Mouse (Mus musculus): ENCODE data around the gene Cyb5d2. TPM values are rescaled to one million over a fixed set of nuclear protein-coding genes. Genes with fewer than 3 reads are reported as not detected.

Gene Cyb5d2
- polyA plus RNA-seq, 1 experiment from 2014 or later: 6.6 TPM

DNA sequence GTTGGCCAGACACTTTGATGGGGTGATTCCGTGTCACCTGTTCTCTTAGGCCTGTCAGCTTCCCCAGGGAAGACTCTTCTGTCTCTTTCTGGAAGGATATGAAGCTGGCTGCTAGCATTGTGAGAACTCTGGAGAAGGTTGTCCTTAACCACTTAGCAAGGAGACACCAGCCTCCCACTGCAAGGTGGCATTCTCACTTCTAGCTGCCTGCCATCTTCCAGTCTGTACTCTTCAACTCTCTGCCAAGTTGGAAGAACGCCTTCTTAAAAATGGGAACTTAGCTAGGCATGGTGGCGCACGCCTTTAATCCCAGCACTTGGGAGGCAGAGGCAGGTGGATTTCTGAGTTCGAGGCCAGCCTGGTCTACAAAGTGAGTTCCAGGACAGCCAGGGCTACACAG is 17.7 kb upstream of the Cyb5d2 start:
- Histone ChIP-seq H3K4me1 (replicated peaks; ENCODE audit: control insufficient read depth, insufficient read depth, low read length) (no peaks in the 10 kb centered on the region), H3K27me3 (ENCODE audit: control insufficient read depth, insufficient read depth, low read depth, low read length) (no peaks in the 10 kb centered on the region), H3K4me3 (ENCODE audit: low read length) (no peak overlapping the region), H3K36me3 (ENCODE audit: control insufficient read depth, insufficient read depth, low read length) (no peaks in the 10 kb centered on the region), H3K4me2 (ENCODE audit: low read depth, low read length) (no peak overlapping the region), H3K9ac (ENCODE audit: low read length) (no peak overlapping the region), H3K9me3 (ENCODE audit: control insufficient read depth, low read length) (no peaks in the 10 kb centered on the region), H3K27ac (ENCODE audit: low read length) (no peak overlapping the region)
- no peak for ATAC-seq (ENCODE audit: low read depth)
- 88% methylated on average over 5 of the region's 5 CpGs for WGBS

DNA sequence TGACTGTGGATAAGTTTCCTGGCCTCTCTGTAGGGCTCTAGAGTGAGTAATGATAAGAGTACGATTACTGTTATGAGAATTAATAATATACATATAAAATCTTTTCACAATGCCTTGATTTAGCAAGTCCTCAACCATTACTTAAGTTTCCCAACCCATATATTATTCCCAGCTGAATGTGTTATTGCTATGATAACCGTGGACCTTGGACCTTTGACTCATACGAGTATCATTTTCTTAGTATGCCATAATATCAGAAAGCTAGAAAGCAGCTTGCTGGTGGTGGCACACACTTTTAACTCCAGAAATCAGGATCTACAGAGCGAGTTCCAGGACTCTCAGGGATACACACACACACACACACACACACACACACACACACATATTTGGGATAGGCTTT is 12.1 kb upstream of the Cyb5d2 start:
- Histone ChIP-seq H3K27ac (ENCODE audit: low read length) (no peak overlapping the region), H3K4me2 (ENCODE audit: low read depth, low read length) (no peak overlapping the region), H3K9ac (ENCODE audit: low read length) (no peak overlapping the region), H3K4me1 (replicated peaks; ENCODE audit: control insufficient read depth, insufficient read depth, low read length) (peaks cover 7% of the 10 kb centered on the region), H3K27me3 (ENCODE audit: control insufficient read depth, insufficient read depth, low read depth, low read length) (no peaks in the 10 kb centered on the region), H3K9me3 (ENCODE audit: control insufficient read depth, low read length) (no peaks in the 10 kb centered on the region), H3K36me3 (ENCODE audit: control insufficient read depth, insufficient read depth, low read length) (no peaks in the 10 kb centered on the region), H3K4me3 (ENCODE audit: low read length) (no peak overlapping the region)
- ATAC-seq (ENCODE audit: low read depth): no peak
- WGBS: 61% methylated on average over 4 of the region's 4 CpGs

DNA sequence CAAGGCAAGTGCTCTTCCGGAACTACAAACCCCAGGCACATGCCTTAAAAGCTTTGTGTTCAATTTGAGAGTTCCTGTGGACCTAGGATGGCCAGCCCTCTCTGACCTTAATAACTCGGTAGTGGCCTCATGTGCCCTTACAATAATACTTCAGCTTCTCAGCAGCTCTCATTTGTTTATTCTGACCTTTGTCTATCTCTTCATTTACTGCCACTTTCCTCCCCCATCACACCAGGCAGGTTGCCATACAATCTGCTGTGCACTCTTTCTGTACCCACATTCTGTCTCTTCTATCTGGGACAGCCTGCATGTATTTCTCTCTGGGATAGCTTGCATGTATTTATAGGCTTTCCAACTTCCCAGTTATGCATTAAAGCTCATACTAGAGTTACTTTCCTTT is 10.6 kb upstream of the Cyb5d2 start:
- H3K9ac ChIP-seq (ENCODE audit: low read length): no peak overlapping the region
- no peaks in the 10 kb centered on the region for H3K27me3 ChIP-seq (ENCODE audit: control insufficient read depth, insufficient read depth, low read depth, low read length)
- no peak overlapping the region for H3K27ac ChIP-seq (ENCODE audit: low read length)
- no peaks in the 10 kb centered on the region for H3K36me3 ChIP-seq (ENCODE audit: control insufficient read depth, insufficient read depth, low read length)
- H3K4me1 ChIP-seq (replicated peaks; ENCODE audit: control insufficient read depth, insufficient read depth, low read length): peaks cover 9% of the 10 kb centered on the region
- WGBS: 53% methylated on average over 2 of the region's 2 CpGs
- no peak overlapping the region for H3K4me3 ChIP-seq (ENCODE audit: low read length)
- no peak overlapping the region for H3K4me2 ChIP-seq (ENCODE audit: low read depth, low read length)
- ATAC-seq (ENCODE audit: low read depth): no peak
- no peaks in the 10 kb centered on the region for H3K9me3 ChIP-seq (ENCODE audit: control insufficient read depth, low read length)

DNA sequence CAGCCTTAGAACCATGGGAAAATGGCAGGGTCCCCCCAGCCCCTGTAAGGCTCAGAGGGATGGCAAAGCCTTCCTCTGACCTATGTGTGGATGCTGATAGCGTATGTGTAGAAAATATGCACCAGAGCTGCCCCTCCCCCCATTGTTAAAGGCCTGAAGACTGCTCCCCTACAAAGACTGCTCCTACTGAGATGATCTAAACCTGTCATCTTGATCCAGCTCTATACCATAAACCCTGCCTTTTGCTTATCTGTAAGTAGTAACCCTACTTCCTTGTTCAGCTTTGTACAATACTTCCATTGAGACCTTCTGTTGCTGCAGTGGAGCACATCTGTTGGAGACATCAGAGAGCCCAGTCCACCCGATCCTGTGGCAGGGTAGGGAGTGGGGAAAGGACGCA is 9.3 kb upstream of the Cyb5d2 start:
- WGBS: 92% methylated on average over 3 of the region's 3 CpGs
- peaks cover 9% of the 10 kb centered on the region for H3K4me1 ChIP-seq (replicated peaks; ENCODE audit: control insufficient read depth, insufficient read depth, low read length)
- ATAC-seq (ENCODE audit: low read depth): no peak

DNA sequence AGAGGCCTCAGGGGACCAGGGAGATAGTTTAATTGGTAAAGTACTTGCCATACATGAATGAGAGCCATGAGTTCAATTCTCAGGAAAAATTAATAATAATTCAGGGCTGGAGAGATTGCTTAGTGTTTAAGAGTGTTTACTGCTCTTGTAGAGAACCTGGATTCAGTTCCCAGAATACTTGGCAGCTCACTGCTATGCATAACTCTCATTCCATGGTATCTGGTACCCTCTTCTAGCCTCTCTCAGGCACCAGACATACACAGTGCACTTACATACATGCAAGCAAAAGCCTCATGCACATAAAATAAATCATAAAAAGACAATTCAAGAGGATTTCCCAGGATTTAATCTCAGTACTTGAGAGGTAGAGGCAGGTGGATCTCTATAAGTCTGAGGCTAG is 8.6 kb upstream of the Cyb5d2 start:
- H3K9ac ChIP-seq (ENCODE audit: low read length): no peak overlapping the region
- H3K27ac ChIP-seq (ENCODE audit: low read length): no peak overlapping the region
- H3K4me2 ChIP-seq (ENCODE audit: low read depth, low read length): no peak overlapping the region
- H3K4me3 ChIP-seq (ENCODE audit: low read length): no peak overlapping the region
- no peaks in the 10 kb centered on the region for H3K9me3 ChIP-seq (ENCODE audit: control insufficient read depth, low read length)
- no peak for ATAC-seq (ENCODE audit: low read depth)
- H3K4me1 ChIP-seq (replicated peaks; ENCODE audit: control insufficient read depth, insufficient read depth, low read length): peaks cover 9% of the 10 kb centered on the region
- H3K36me3 ChIP-seq (ENCODE audit: control insufficient read depth, insufficient read depth, low read length): no peaks in the 10 kb centered on the region
- H3K27me3 ChIP-seq (ENCODE audit: control insufficient read depth, insufficient read depth, low read depth, low read length): no peaks in the 10 kb centered on the region

More for the DNA sequence above, 9.3 kb upstream of the Cyb5d2 start:
- Histone ChIP-seq H3K9me3 (ENCODE audit: control insufficient read depth, low read length) (no peaks in the 10 kb centered on the region), H3K27me3 (ENCODE audit: control insufficient read depth, insufficient read depth, low read depth, low read length) (no peaks in the 10 kb centered on the region), H3K36me3 (ENCODE audit: control insufficient read depth, insufficient read depth, low read length) (no peaks in the 10 kb centered on the region), H3K4me2 (ENCODE audit: low read depth, low read length) (no peak overlapping the region), H3K9ac (ENCODE audit: low read length) (no peak overlapping the region), H3K4me3 (ENCODE audit: low read length) (no peak overlapping the region), H3K27ac (ENCODE audit: low read length) (no peak overlapping the region)

DNA sequence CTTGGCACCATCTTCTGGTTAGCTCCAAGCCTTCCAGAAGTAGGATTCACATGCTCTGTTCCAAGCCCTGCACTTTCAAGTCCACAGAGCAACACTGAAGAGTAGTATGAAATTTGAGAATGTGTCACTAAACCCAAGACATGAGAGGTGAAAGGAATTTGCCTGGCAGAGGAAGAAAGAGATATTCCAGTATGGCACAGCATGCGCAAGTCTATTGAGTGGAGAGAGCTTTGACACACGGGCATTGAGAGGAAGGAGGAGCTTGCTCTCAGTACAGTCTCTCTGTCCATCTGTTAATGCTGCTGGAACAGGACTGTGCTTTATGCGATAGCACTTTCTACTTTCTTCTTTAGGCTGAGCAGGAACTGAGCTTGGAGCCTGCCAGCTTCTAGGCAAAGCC is 7.1 kb upstream of the Cyb5d2 start:
- Histone ChIP-seq H3K27me3 (ENCODE audit: control insufficient read depth, insufficient read depth, low read depth, low read length) (no peaks in the 10 kb centered on the region), H3K9me3 (ENCODE audit: control insufficient read depth, low read length) (no peaks in the 10 kb centered on the region), H3K36me3 (ENCODE audit: control insufficient read depth, insufficient read depth, low read length) (no peaks in the 10 kb centered on the region), H3K27ac (ENCODE audit: low read length) (peak overlapping the region; percentile 5; the same call in 1 of the 2 replicates), H3K4me2 (ENCODE audit: low read depth, low read length) (no peak overlapping the region), H3K4me3 (ENCODE audit: low read length) (no peak overlapping the region), H3K4me1 (replicated peaks; ENCODE audit: control insufficient read depth, insufficient read depth, low read length) (peaks cover 7% of the 10 kb centered on the region), H3K9ac (ENCODE audit: low read length) (no peak overlapping the region)
- ATAC-seq (ENCODE audit: low read depth): peak; percentile 70
- WGBS: 32% methylated on average over 3 of the region's 3 CpGs

DNA sequence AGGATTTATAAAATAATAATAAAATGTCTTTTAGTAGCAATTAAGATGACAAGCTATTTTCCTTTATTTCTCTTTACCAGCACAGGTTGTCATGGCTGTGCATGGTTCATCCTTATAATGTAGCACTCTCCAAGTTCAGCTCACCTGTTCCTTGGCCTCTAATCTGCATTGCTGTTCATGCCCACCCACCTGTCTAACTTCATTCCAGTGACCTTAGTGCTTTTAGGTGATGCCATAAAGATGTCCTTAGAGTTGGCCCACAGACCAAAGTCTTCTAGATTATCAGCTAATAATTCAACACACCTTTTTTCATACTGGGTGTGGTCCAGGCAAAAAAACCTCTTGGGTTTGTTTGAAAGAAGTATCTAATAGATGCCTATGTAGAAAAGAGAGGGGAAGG is 5.2 kb upstream of the Cyb5d2 start:
- ATAC-seq (ENCODE audit: low read depth): no peak
- H3K27me3 ChIP-seq (ENCODE audit: control insufficient read depth, insufficient read depth, low read depth, low read length): no peaks in the 10 kb centered on the region
- H3K4me2 ChIP-seq (ENCODE audit: low read depth, low read length): no peak overlapping the region
- no peak overlapping the region for H3K27ac ChIP-seq (ENCODE audit: low read length)
- peaks cover 11% of the 10 kb centered on the region for H3K4me1 ChIP-seq (replicated peaks; ENCODE audit: control insufficient read depth, insufficient read depth, low read length)
- H3K36me3 ChIP-seq (ENCODE audit: control insufficient read depth, insufficient read depth, low read length): no peaks in the 10 kb centered on the region
- no peak overlapping the region for H3K4me3 ChIP-seq (ENCODE audit: low read length)
- no peak overlapping the region for H3K9ac ChIP-seq (ENCODE audit: low read length)
- H3K9me3 ChIP-seq (ENCODE audit: control insufficient read depth, low read length): no peaks in the 10 kb centered on the region

DNA sequence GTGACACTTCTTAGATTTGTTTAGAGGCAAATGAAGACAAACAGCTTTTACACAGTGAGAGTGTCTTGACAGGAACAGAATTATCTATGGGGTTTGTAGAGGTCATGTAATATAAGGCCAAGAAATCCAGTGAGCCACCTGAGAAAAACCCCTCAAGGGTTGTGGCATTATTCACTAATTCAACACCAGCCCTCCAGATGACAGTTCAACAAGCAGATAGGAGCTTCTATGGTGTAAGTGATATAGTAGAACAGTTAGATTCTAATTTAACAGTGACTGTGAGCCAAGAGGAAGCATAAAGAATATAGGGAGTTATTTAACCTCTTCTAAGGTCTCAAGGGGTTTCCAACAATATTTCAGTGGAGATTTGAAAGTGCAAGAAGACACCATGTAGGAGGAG is 2.2 kb upstream of the Cyb5d2 start:
- Histone ChIP-seq H3K9me3 (ENCODE audit: control insufficient read depth, low read length) (no peaks in the 10 kb centered on the region), H3K4me3 (ENCODE audit: low read length) (no peak overlapping the region), H3K36me3 (ENCODE audit: control insufficient read depth, insufficient read depth, low read length) (no peaks in the 10 kb centered on the region), H3K9ac (ENCODE audit: low read length) (no peak overlapping the region), H3K27ac (ENCODE audit: low read length) (no peak overlapping the region), H3K4me1 (replicated peaks; ENCODE audit: control insufficient read depth, insufficient read depth, low read length) (peaks cover 12% of the 10 kb centered on the region), H3K4me2 (ENCODE audit: low read depth, low read length) (no peak overlapping the region), H3K27me3 (ENCODE audit: control insufficient read depth, insufficient read depth, low read depth, low read length) (no peaks in the 10 kb centered on the region)
- ATAC-seq (ENCODE audit: low read depth): no peak

DNA sequence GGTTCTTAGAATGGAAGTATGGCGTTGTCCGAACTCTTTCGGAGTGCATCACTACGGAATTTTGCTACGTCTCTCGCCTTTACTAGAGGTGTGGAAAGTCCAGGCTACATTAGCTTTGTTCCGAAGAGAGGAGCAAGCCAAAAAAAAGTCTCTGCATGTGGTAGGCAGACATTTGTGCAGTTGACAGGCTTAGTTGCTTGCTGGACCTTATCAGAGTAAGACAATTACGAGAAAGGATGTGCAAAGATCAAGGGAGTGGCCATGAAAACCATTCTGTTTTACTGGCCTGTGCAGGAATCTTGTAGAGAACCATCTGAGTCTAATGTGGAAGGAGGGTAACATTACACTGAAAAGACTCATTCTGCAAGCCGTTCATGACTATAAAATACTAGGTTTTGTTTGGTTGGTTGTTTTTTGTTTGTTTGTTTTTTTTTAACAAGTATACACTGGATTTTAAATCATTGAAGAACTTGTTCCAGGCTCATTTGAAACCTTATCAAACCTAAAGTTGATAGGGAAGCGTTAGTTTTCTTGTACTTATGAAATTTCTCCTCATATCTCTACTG is 914 bp upstream of the Cyb5d2 start:
- ATAC-seq (ENCODE audit: low read depth): no peak
- no peaks in the 10 kb centered on the region for H3K9me3 ChIP-seq (ENCODE audit: control insufficient read depth, low read length)
- H3K9ac ChIP-seq (ENCODE audit: low read length): peak overlapping the region; percentile 87
- peak overlapping the region; percentile 72 for H3K4me3 ChIP-seq (ENCODE audit: low read length)
- H3K36me3 ChIP-seq (ENCODE audit: control insufficient read depth, insufficient read depth, low read length): no peaks in the 10 kb centered on the region
- peak overlapping the region; percentile 91 for H3K4me2 ChIP-seq (ENCODE audit: low read depth, low read length)
- H3K4me1 ChIP-seq (replicated peaks; ENCODE audit: control insufficient read depth, insufficient read depth, low read length): peaks cover 9% of the 10 kb centered on the region
- H3K27me3 ChIP-seq (ENCODE audit: control insufficient read depth, insufficient read depth, low read depth, low read length): no peaks in the 10 kb centered on the region
- H3K27ac ChIP-seq (ENCODE audit: low read length): peak overlapping the region; percentile 32; the same call in 1 of the 2 replicates
- WGBS: 10% methylated on average over 10 of the region's 10 CpGs

DNA sequence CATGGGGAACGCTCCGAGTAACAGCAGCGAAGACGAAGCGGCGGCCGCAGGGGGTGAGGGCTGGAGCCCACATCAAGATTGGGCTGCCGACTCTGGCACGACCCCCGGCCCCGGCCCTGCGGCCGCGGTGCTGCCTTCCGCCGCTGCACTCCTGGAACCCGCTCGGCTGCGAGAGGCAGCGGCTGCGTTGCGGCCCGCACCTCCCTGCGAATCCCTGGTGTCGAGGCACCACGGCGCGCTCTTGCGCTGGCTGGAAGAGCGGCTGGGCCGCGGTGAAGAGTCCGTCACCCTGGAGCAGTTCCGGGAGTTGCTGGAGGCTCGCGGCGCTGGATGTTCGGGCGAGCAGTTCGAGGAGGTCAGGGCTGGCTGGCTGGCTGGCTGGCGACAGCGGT is 350 bp upstream of the Cyb5d2 start:
- Histone ChIP-seq H3K27me3 (ENCODE audit: control insufficient read depth, insufficient read depth, low read depth, low read length) (no peaks in the 10 kb centered on the region), H3K4me2 (ENCODE audit: low read depth, low read length) (peak overlapping the region; percentile 91), H3K9me3 (ENCODE audit: control insufficient read depth, low read length) (no peaks in the 10 kb centered on the region), H3K9ac (ENCODE audit: low read length) (peak overlapping the region; percentile 87), H3K4me3 (ENCODE audit: low read length) (peak overlapping the region; percentile 72), H3K27ac (ENCODE audit: low read length) (peak overlapping the region; percentile 32), H3K4me1 (replicated peaks; ENCODE audit: control insufficient read depth, insufficient read depth, low read length) (peaks cover 9% of the 10 kb centered on the region), H3K36me3 (ENCODE audit: control insufficient read depth, insufficient read depth, low read length) (no peaks in the 10 kb centered on the region)
- peak; percentile 49 for ATAC-seq (ENCODE audit: low read depth)
- WGBS: under 1% methylated on average over 37 of the region's 42 CpGs

All from lung, embryonic 16.5 days (tissue).